Mouse (Mus musculus): ENCODE measurements around the gene Adamts17.

The Adamts17 gene

DNA sequence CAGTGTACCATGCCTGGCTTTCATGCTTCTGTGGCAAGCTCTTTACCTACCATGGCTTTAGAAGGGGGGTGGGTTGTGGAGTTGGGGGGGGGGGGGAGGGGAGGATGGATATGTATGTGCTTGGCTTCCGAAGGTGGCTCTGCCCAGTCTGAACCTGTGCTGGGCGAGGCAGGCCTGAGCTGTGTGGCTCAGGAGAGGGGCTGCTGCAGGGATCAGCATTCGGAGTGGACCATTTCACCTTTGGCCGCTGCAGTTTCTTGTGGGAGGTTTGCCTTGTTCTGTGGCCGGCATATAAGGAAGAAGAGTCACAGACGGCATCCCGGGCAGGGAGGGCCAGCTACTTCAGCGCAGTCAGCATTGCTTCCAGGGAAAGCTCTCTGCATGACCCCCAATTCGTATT, 7.8 kb downstream of the Adamts17 start:
- no peak for DNase-seq

DNA sequence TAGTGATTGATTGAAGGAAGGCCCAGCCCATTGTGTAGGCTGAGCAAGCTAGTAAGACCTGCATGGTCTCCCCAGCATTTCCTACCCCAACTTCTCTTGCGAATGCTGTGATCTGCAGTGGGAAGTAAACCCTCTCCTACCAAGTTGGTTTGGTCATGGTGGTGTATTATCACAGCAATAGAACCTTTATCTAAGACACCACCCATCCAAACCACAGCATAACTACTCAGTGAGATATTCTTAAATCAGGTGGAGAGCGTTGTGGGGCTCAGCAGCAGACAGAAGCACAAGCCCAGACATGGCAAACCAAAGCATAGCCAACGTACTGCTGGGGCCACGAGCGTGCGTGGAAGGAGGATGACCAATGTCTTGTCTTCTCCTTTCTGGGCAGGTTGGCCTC, 9.8 kb downstream of the Adamts17 start:
- DNase-seq: no peak

DNA sequence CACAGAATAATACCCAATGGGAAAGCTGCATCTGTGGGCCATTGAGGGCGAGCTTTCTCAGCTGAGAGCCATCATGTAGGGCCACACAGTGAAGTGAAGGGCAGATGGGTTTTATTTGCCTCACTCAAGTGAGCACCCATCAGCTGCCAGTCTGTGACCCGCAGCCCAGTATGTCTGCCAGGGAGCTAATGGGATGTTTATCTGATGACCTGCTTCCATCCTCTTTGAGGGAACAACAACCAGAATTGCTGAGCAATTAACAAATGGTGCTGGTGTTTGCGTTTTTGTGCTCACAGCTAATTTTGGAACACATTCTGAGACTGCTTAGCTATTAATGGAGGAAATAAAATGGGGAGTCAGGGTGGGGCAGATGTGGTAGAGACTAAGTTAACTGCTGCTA, 12.6 kb downstream of the Adamts17 start:
- no peak for DNase-seq

DNA sequence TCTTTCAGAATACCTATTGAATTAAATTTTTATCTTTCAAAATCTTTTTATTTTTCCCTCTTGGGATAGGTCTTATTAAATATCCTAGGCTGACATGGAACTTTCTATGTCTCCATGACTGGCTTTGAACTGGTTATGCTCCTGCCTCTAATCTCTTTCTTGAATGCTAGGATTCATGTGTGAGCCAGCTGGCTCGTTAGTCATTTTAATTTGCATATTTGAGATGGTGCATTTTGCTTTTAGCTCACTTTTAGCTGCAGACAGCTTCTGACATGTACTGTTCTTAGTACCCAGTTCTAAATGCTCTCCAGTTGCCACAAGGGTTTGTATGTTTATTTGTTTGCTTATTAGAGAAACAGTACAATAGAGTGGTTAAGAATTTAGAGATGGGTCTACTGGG, 18.1 kb downstream of the Adamts17 start:
- DNase-seq: no peak

DNA sequence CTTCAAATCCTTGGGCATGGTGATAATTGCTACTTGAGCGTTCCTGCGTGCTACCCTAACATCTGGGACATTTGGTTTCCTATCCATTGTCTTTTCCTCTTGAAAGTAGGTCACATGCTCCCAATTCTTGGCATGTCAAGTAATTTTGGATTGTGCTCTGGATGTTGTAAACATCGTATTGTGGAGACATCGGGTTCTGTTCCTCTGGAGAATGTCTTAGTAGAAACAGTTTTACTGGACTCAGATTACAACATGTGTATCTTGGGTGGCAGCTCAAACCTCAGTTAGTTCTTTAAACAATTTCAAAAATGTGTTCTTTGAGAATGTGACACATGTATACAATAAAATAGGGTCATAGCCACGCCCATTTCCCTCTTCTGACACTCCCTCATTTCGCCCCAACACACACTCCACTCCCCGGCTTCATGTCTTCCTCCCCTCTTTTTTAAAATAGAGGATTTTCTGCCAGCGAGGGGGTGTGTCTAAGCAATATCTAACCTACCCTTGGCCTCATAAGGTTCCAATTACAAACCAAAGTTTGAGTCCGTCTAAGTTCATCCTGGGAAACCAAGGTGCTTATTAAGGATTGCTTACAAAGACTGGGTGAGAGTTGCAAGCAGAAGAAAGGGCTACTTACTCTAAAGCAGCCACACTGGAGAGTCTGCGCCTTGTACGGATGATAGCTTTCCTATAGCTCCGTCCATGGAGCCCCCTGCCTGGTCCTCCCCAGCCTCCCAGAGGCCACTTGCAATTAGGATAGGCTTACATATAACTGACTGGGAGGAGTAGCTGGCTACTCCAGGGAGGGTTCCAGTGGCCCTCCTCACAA, 18.9 kb downstream of the Adamts17 start:
- DNase-seq: no peak

DNA sequence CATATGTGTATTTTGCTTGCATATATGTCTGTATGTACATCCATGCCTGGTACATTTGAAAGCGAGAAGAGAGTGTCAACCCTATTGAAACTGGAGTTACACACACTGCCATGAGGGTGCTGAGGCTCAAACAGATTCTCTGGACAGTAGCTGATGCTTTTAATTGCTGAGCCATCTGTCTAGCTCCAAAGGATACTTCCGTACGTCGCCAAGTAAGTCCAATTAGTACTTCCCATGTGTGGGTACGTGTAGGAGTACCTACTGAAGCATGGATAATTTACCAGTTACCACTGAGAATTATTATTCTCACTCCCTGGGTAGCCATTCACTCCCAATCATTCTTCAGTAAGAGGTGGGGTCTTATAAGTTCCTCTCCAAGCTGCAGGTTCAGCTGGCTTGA, 19.7 kb downstream of the Adamts17 start:
- no peak for DNase-seq

DNA sequence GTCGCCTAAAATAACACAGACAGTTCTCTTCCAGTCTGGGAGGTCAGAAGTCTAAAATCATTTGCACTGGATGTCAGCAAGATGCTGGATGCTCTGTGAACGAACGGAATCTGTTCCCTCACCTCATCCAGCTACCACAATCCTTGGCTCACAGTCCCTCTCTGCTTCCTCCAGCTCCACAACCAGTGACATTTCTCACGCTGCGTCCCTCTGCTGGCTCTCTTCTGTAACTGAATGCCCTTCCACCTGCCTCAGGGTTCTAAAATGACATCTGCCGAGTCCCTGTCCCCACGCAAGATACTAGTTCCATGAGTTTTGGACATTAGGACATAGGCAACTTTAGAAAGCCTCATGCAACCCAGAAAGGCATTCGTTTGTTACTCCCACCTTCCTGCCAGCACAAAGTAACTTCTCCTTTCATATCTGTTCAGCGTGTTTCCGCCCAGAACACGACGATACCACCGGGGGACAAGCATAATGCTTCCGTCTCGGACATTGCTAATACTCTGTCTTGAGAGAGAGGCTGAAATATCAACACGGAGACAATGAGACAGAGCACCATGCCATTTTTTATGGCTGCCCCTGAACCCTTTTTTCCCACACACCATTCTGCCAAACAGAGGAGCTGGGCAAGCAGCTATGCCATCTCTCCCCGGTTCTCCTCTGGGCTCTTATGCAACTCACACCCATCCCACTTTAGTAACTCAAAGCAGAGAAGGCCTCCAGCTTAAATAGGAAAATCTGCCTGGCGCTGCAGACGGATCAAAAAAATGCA, 27.6 kb downstream of the Adamts17 start:
- peak; percentile 18 to 39 for DNase-seq

DNA sequence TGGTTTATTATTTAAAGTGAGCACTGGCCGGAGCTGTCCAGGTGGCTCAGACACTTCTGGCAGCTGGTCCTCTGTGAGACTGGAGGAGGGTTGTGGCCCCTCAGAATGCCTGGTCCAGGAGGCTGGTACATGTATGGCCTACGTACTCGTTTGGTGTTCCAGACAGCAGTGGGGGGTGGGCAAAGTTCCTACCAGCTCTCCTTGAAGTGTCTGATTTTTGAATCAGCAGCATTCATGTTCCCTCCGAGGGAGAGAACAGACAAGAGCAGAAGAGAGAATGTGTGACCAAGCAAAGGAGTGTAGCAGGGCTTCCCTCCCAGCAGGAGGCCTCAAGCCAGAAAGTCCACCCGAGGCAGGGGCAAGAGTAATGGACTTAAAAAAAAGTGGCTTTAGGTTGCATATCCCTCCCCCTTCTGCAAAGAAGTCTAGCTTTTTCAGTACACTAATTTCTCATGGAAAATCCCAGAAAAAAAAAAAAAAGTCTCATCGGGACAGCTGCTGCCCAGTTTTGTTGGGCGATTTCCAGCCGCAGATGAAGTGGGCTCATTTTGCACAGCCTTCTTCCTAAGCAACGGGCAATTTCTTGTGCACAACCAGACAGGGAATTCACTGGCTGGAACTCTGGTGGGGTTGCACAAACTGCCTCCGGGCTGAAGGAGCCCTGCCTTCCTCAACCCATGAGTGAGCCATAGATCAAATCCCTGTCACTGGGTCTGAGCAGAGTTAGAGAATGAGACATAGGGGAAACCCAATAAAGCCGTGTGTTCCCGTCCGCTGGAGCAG, 28.4 kb downstream of the Adamts17 start:
- DNase-seq: peak in 1 of 2 experiments; percentile 24

DNA sequence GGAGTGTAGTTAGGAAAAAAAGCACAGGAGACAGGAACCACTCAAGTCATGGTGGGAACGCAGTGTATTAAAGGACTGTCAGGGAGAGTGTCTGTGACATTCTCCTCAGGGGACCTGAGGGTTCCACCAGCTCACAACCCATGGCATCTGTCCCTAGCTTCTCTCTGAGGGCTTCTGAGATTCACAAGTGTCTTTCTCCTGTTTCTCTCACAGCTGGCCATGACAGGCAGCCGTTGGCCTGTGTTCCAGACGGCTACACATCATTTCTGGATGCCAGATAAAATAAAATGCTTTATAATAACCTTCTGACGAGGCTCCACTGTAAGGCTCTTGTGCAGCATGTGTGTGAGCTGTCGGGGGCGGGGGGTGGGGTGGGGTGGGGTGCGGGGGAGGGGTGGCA, 32.0 kb downstream of the Adamts17 start:
- no peak for DNase-seq

DNA sequence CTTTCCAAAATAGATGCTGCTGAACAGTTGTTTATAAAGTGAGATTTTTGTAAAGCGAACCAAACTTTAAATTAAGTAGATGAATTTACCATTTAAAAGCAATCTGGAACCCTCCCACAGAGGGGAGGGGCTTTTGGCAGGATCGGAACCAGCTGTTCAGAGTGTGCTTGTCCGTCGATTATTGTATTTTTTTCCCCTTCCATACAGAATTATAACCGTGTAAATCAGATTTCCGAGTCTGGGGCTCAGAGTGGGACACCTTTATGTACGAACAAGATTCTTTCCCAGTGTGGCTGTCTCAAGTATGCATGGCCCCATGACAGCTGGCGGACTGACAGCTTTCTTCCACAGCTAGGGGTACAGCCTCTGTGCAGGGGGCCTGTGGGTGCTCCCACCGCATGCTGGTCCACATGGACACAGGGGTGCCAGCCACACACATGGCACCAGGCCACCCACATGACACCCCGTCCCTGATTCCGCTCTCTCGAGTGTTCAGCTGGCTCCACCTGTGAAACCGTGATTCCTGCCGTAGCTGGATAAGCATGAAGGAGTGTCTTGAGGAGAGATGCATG, 32.5 kb downstream of the Adamts17 start:
- DNase-seq: peak in 1 of 2 experiments; percentile 9

DNA sequence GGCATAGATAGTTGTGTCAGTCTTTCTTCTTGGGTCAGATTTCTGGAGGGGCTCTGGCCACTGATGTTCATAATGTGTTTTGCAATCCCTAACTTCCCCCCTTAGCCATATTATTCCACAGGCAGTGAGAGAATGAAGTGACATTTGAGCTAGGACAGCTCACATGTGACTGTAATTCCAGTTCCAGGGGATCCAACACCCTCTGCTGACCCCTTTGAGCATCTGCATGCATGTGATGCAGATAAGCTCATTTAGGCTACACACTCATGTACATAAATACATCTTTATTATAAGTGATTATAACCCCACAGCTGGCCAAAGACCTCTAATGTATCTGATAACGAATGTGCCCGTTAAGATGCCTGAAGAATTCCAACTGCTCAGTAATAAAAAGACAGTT, 33.7 kb downstream of the Adamts17 start:
- DNase-seq: no peak

DNA sequence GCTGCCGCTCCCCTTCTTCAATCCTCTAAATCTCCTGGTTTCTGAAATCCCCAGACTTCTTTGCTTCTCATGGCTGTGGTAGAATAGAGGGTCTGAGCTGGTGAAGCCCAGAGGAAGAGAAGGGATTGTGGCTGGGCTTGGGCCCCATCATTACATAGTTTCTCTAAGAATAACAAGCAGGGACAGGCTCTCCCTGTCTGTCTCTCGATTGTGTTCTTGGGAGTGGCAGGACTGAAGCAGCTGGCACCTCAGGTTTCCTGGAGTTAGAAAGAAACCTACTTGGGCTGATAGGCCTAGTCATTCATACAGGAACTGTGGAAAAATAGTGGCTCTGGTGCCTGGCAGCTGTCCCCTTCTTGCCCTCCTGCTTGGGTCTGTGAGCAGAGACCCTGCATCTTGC, 51.9 kb downstream of the Adamts17 start:
- DNase-seq: no peak

DNA sequence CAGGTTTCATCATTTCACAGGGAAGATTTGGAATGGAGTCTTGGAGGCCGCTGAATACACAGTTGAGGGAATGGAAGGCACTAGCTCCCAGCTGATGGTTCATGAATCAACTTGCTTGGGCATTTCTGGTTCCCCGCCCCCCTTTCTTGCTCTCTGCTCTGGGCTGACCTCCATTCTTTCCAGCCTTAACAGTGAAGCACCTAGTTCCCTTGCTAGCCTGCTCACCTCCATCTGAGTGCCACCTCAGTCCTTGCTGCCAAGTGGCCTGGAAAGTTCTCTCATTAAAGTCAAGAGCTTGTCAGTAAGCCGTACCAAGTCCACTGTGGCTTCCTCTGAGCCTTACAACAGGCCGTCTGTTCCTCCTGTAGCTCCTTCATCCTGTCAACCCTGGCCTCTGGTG, 52.6 kb downstream of the Adamts17 start:
- no peak for DNase-seq

DNA sequence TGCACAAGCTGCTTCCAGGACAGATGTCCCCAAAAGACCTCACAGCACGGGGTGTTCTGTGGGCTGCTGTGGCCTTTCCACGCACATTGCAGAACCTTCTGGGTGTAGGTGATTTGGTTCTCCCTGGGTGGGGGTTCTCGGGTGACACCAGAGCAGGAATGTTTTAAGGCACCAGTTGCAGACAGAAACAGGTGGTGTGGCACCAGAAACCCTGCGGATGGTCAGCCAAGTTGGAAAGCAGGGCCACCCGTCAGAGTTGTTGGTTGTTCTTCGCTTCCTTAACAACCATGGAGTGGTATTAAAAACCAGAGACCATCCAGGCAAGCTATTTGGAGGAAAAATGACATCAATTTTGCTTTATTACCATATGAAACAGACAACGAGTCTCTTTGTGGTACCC, 62.8 kb downstream of the Adamts17 start:
- peak in 1 of 2 experiments; percentile 11 for DNase-seq

DNA sequence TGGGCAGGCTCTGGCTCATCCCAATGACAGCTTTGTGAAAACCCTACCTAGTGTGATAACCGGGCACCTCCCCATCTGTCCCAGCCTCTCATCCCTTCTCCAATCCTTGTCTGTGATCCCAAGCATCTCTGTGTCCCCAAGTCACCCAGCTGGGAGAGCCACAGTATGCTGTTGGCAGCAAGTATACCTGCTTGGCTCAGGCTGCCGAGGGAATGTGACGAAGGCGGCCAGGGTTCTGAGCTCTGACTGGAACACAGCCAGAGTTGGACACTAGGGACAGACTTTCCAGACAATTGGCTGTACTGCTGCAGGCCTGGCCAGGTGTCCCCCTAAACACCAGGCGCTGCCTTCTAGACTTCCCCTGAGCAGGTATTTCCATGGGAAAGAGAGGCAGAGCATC, 63.5 kb downstream of the Adamts17 start:
- peak; percentile 73 to 81 for DNase-seq

DNA sequence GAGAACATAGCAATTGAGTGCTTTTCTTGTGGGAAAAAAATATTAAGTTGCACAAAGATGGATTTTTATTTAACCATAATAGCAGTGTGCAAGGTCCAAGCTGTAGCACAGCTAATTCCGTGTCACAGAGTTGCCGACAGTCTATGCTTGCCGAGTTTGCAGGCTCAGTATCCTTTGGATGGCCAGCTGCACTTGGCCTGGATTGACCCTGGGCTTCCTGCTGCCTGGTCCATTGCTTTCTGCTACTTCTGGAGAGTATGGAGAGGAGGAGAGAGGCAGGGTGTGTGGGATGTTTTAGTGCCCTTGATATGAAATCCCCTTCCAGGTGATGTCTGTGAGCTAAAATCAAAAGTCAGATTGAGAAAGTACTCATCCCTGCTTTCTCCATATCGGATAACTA, 66.4 kb downstream of the Adamts17 start:
- DNase-seq: no peak

DNA sequence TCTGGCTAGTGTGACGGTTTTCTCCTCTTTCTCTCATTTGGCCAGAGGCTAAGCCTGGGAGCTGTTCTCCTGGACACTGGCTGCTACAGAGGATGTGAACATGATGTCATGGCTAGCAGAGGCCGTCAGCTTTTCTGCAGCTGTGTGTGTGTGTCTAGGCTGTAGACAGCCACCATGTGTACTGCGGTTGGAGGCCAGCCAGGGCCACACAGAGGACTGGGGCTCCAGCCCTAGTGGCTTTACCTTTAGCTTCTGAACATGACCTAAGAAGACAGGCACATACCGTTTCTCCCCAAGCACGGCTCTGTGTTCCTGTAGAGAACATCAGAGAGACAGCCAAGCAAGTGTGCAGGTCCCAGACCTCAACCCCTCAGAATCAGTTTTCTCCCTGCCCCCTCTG, 73.3 kb downstream of the Adamts17 start:
- DNase-seq: no peak

DNA sequence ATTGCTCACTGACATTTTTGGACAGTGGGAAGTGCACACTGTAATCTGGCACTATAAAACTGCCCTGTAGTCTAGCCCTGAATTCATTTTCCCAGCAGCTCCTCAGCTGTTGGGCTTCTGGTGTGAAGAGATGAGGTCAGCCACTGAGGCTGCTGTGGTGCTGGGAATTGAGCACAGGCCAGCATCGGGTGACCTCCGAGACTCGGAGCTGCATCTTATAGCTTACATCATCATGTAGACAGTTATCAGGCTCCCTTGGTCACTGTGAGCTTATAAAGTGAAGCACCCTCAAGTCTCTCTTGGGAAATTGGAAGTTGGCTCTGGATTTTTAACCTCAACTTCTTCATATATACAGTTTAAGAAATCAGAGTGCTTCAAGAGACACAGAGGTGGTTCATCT, 84.1 kb downstream of the Adamts17 start:
- DNase-seq: no peak

DNA sequence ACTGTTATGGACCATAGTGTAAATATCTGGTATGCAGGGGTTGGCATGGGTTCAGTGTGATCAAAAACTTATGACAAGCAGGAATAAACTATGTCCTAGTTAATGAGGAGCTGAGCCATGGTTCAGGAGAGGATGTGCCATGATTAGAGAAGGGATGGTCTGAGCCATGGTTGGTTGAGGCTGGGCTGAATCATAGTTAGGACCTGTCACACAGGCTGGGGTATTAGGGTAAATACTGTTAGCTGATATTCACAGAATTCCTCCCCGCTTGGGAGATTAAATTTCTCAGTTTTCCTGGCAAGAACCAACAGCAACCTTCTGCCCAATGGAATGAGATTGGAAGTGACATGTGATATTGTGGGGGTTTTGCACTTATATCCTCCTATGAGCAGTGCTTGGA, 84.6 kb downstream of the Adamts17 start:
- no peak for DNase-seq

DNA sequence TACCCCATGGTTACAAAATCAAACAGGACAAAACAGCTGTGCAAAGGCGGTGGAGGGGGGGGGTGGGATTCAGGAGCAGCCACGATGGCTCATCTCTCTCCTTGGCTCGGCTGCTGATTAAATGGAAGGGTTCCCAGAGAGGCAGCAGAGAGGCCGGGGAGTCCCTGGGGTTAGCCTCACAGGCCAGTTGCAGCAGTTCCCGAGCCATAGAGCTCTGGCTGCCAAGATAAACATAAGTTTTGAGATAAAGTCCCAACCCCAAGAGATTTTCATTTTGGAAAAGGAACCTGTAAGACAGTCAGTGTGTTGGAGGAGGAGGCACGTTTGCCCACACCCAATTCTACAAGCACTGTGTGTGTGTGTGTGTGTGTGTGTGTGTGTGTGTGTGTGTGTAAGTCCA, 89.7 kb downstream of the Adamts17 start:
- no peak for DNase-seq

DNA sequence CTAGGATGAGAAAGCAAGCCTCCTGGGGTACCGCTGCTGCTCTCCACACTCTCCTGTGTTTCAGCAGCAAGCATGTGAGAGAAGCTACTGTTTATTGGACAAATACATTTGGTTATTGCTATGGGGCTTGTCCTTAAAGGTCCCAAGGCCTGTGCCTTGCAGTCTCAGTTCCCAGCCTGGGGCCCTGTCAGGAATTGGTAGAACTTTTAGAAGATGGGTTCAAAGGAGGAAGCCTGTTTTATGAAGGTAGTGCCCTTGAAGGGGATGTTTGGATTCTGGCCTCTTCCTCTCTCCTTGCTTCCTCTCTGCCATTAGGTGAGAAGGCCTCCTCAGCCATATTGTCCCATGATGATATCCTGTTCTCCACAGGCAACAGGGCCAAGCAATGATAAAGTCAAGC, 91.8 kb downstream of the Adamts17 start:
- DNase-seq: no peak

DNA sequence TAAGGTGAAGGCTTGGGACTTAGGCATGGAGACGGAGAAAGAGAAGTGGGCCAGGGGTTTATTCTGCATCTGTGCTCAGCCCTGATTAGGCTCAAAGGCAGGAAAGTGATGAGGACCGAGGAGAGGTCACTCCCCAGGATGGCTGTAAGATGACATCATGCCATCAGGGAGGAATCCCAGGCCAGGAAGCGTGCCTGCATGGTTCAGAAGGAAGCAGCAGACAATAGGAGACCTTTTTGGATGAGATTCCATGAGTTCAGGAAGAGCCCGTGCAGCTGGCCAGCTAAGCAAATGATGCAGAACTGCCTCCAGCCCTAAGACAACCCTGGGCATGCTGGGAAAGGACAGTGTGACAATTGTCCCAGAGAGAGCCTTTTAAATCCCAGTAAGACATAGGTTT, 93.7 kb downstream of the Adamts17 start:
- no peak for DNase-seq

DNA sequence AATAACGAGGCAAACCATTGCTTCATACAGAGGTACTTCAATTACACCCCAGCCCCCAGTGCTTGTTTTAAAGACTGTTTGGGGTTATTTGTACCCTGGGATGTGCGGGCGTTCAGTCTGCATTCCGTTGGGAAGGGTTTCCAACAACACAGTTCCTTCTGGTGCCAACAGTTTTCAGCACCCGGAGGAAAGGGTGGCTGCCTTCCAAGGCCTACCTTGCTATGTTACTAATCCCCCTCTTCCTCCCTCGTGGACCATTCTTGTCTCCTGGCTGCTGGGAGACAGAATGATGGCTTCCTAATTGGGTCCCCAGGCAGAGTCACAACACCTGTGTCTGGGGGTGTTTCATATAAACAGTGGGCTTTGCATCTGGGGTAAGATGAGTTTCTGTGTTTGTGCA, 94.5 kb downstream of the Adamts17 start:
- DNase-seq: peak in 1 of 2 experiments; percentile 35

All from cerebellum, postnatal 25 days (tissue).